Mouse (Mus musculus) c-Kit-positive CD71-positive TER-119-positive erythroid progenitor cells, embryonic 14.5 days (primary cell): Measurements from ENCODE around the gene Nrg3.

Experiments
- DNase-seq: peaks from one replicate; pipeline ENCODE4 v3.0.0-alpha.2; 2013; ENCODE audit warnings: low spot score

Gene Nrg3

GRCm38 (mm10) chr14:38937481-38937880, 535.4 kb downstream of the Nrg3 start:
- no peak for DNase-seq

GRCm38 (mm10) chr14:38936483-38937054, 536.3 kb downstream of the Nrg3 start:
- no peak for DNase-seq

- no peak for DNase-seq
Observed at GRCm38 (mm10) chr14:38923652-38924051, 549.2 kb downstream of the Nrg3 start.

- DNase-seq: no peak
Observed at GRCm38 (mm10) chr14:38920800-38921199, 552.1 kb downstream of the Nrg3 start.

GRCm38 (mm10) chr14:38870591-38870990, 602.3 kb downstream of the Nrg3 start:
- DNase-seq: no peak

- no peak for DNase-seq
Observed at GRCm38 (mm10) chr14:38847566-38847965, 625.3 kb downstream of the Nrg3 start.

- no peak for DNase-seq
Observed at GRCm38 (mm10) chr14:38847091-38847490, 625.8 kb downstream of the Nrg3 start.

GRCm38 (mm10) chr14:38835006-38835405, 637.9 kb downstream of the Nrg3 start:
- DNase-seq: no peak

- no peak for DNase-seq
Observed at GRCm38 (mm10) chr14:38824891-38825290, 648.0 kb downstream of the Nrg3 start.

- DNase-seq: no peak
Observed at GRCm38 (mm10) chr14:38797027-38797426, 675.9 kb downstream of the Nrg3 start.

- no peak for DNase-seq
Observed at GRCm38 (mm10) chr14:38775291-38776116, 697.4 kb downstream of the Nrg3 start.

GRCm38 (mm10) chr14:38774811-38775210, 698.1 kb downstream of the Nrg3 start:
- DNase-seq: no peak

- DNase-seq: no peak
Observed at GRCm38 (mm10) chr14:38730465-38730864, 742.4 kb downstream of the Nrg3 start.

GRCm38 (mm10) chr14:38703894-38704293, 769.0 kb downstream of the Nrg3 start:
- DNase-seq: no peak

GRCm38 (mm10) chr14:38702596-38703393, 770.1 kb downstream of the Nrg3 start:
- no peak for DNase-seq

GRCm38 (mm10) chr14:38701413-38701812, 771.5 kb downstream of the Nrg3 start:
- DNase-seq: no peak

- no peak for DNase-seq
Observed at GRCm38 (mm10) chr14:38700972-38701371, 771.9 kb downstream of the Nrg3 start.

- no peak for DNase-seq
Observed at GRCm38 (mm10) chr14:38659973-38660372, 812.9 kb downstream of the Nrg3 start.

GRCm38 (mm10) chr14:38637070-38637469, 835.8 kb downstream of the Nrg3 start:
- DNase-seq: no peak

- no peak for DNase-seq
Observed at GRCm38 (mm10) chr14:38630114-38630513, 842.8 kb downstream of the Nrg3 start.

- no peak for DNase-seq
Observed at GRCm38 (mm10) chr14:38629671-38630070, 843.2 kb downstream of the Nrg3 start.

GRCm38 (mm10) chr14:38628862-38629619, 843.8 kb downstream of the Nrg3 start:
- DNase-seq: no peak
